Mouse (Mus musculus) heart, embryonic 10.5 days (tissue): ENCODE results near the gene Prdx5. TPM values are rescaled to one million over a fixed set of nuclear protein-coding genes. Genes with fewer than 3 reads are reported as not detected.

Experiments used
- DNase-seq: peaks from one replicate; pipeline ENCODE4 v3.0.0-alpha.2; 2017; ENCODE audit warnings: low spot score
- H3K27ac ChIP-seq: fragments of 300-500 bp; sonication (generic); 2 replicates; pipeline ENCODE4 v1.5.1; 2016; ENCODE audit warnings: mild to moderate bottlenecking
- H3K27me3 ChIP-seq: fragments of 300-500 bp; sonication (generic); 2 replicates; pipeline ENCODE4 v1.6.1; 2016; ENCODE audit warnings: mild to moderate bottlenecking; ENCODE audit not compliant: poor library complexity, insufficient read depth, severe bottlenecking
- H3K36me3 ChIP-seq: fragments of 300-500 bp; sonication (generic); 2 replicates; pipeline ENCODE4 v1.6.1; 2016; ENCODE audit warnings: mild to moderate bottlenecking, moderate library complexity
- H3K4me1 ChIP-seq: fragments of 300-500 bp; sonication (generic); 2 replicates; pipeline ENCODE4 v1.6.1; 2016; ENCODE audit warnings: mild to moderate bottlenecking
- H3K4me3 ChIP-seq: fragments of 300-500 bp; sonication (generic); 2 replicates; pipeline ENCODE4 v1.5.1; 2016; ENCODE audit warnings: mild to moderate bottlenecking, moderate library complexity
- H3K9me3 ChIP-seq: fragments of 300-500 bp; sonication (generic); 2 replicates; pipeline ENCODE4 v1.6.1; 2016; ENCODE audit warnings: mild to moderate bottlenecking, moderate library complexity
- WGBS: fragments of 180-500 bp; shearing (Covaris S2); methylation state at CpG from one replicate; pipeline ENCODE4 v1.1.7; 2016; 5-methylcytosine and 5-hydroxymethylcytosine counted together
- polyA plus RNA-seq: library from polyadenylated mRNA; unstranded; fragments of >200 nt; fragmentation: Nextera tagmentation; extraction: Ambion mirVana; gene quantifications from 2 replicates; pipeline ENCODE4 v1.2.1, GENCODE M21; 2016

The Prdx5 gene
- 166 and 169 TPM in 2 replicates for polyA plus RNA-seq

DNA sequence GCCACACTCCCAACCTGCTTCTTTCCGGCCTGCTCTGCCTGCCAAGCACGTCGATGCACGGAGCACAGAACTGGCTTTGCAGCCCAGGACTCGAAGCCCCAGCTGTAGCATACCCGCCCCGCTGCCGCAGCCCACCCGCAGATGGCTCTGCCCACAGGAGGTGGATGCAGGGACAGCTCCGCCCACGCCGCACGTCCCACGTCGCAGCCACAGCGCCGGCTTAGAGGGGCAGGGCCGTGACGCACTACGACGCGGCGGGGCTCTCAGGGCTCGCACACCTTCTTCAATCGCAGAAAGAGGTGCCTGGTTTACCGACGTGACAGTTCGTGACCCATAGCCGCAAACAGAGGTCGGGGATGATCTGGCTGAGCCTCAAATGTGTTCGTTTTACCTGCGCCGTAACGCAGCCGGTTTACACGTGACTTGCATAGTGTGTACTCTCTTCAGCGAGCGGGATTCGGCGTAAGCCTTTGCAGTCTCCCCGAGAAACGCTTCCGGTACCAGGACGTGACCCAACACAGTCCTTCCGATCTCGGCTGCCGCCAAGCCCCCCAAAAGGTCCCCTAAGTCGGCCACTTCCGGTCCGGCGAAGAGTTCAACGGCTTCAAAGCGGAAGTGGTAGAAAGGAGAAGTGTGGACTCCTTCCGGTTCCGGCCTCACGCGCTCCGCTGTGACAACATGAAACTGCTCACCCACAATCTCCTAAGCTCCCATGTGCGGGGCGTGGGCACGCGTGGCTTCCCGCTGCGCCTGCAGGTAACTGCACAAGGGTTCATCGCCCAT lies at the start of gene Prdx5, which contains the start of gene Trmt112:
Gene Prdx5 (minus strand): TSS at position 600 of the 783 bp plus-strand sequence.
Gene Trmt112 (plus strand): TSS at position 192 of the 783 bp plus-strand sequence.
- Histone ChIP-seq H3K4me1 (peaks cover 37% of the 10 kb centered on the region), H3K36me3 (peaks cover 60% of the 10 kb centered on the region), H3K4me3 (peak within 1 kb of the TSS; percentile 76), H3K27ac (peak within 1 kb of the TSS; percentile 96), H3K27me3 (no peaks in the 10 kb centered on the region), H3K9me3 (no peaks in the 10 kb centered on the region)
- DNase-seq: peak; percentile 96
- under 1% methylated on average over 65 of the region's 65 CpGs for WGBS

DNA sequence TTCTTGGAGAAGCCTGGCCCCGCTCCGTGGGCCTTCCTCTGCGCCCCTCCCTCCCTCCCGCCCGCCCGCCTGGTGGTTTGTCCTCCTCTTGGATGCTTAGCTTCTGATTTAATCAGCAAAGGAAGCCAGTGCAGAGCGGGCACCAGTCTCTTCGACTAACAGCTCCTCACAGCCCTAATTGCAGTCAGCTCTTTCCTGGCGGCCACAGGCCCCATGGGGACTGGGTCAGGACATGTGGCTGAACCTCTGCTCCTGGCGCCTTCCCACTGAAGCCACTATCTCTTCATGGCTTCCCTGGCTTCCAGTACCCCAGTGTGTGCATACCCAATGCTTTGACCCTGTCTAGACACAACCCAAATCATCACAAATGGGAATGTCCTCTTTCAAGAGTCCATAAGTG lies 46.6 kb upstream of the Prdx5 start:
- no peaks in the 10 kb centered on the region for H3K27me3 ChIP-seq
- peaks cover 70% of the 10 kb centered on the region for H3K36me3 ChIP-seq
- no peak overlapping the region for H3K27ac ChIP-seq
- no peaks in the 10 kb centered on the region for H3K9me3 ChIP-seq
- H3K4me3 ChIP-seq: no peak overlapping the region
- no peak for DNase-seq
- peaks cover 40% of the 10 kb centered on the region for H3K4me1 ChIP-seq
- whole genome bisulfite sequencing: 61% methylated on average over 9 of the region's 10 CpGs

DNA sequence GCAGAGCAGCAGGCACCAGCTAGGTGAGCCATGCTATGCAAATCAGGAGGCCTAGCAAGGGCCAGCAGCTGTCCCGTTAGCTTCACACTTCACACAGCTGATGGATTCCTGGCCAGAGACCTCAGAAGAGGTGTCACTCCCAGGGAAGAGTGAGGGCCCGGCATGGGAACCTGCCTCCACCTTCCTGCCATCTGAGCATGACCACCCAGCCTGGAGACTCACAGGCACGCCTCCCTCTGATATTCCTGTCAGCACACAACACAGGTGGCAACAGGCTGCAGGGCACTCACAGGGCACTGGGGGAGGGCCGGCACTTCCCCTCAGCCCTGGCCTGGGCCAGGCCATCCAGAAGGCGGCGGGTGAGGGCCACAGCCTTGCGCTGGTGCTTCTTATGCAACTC lies 45.5 kb upstream of the Prdx5 start:
- H3K36me3 ChIP-seq: peaks cover 65% of the 10 kb centered on the region
- H3K4me3 ChIP-seq: no peak overlapping the region
- no peaks in the 10 kb centered on the region for H3K9me3 ChIP-seq
- H3K27me3 ChIP-seq: no peaks in the 10 kb centered on the region
- no peak for DNase-seq
- peak overlapping the region; percentile 42; the same call in 1 of the 2 replicates for H3K27ac ChIP-seq
- 65% methylated on average over 7 of the region's 7 CpGs for WGBS
- peaks cover 40% of the 10 kb centered on the region for H3K4me1 ChIP-seq

DNA sequence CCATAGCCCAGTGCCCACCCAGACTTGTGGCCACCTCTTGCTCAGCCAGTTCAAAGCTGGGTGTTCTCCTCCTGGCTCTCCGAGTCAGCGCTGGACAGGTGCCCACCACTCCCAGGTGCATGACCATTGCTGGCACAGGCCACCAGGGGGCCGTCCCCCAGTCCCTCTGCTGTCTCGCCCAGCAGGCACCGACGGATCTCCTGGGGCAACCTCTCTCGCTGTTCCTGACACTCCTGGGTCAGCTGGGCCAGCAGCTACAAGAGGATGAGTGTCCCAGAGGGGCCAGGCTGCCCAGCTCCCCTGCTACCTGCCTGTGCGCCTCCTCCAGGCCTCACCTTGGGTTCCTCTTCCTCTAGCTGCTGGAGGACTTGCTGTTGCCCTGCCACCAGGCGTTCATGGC lies 44.1 kb upstream of the Prdx5 start:
- H3K9me3 ChIP-seq: no peaks in the 10 kb centered on the region
- peaks cover 57% of the 10 kb centered on the region for H3K36me3 ChIP-seq
- H3K27me3 ChIP-seq: no peaks in the 10 kb centered on the region
- H3K27ac ChIP-seq: peak overlapping the region; percentile 59; the same call in 1 of the 2 replicates
- DNase-seq: no peak
- peaks cover 53% of the 10 kb centered on the region for H3K4me1 ChIP-seq
- peak overlapping the region; percentile 5; the same call in 1 of the 2 replicates for H3K4me3 ChIP-seq
- 60% methylated on average over 9 of the region's 9 CpGs for WGBS

DNA sequence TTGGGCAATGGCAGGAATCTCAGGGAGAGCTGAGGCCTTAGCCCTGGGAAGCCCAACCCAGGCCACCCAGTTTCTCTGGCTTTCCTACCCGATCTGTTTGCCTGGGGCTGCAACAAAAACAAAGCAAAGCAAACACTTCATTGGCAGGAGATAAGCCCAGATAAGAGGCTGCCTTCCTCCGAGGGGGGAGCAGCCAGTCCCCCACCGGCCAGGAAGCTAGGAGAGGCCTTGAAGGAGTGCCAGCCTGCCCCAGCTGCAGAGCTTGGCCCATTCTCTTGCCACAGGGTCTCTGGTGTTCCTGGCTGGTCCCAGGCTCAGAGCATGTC lies 42.8 kb upstream of the Prdx5 start:
- H3K27me3 ChIP-seq: no peaks in the 10 kb centered on the region
- peaks cover 54% of the 10 kb centered on the region for H3K4me1 ChIP-seq
- H3K36me3 ChIP-seq: peaks cover 51% of the 10 kb centered on the region
- no peak for DNase-seq
- peak overlapping the region; percentile 90 for H3K27ac ChIP-seq
- no peaks in the 10 kb centered on the region for H3K9me3 ChIP-seq
- 2% methylated on average over 3 of the region's 3 CpGs for WGBS
- peak overlapping the region; percentile 73 for H3K4me3 ChIP-seq

DNA sequence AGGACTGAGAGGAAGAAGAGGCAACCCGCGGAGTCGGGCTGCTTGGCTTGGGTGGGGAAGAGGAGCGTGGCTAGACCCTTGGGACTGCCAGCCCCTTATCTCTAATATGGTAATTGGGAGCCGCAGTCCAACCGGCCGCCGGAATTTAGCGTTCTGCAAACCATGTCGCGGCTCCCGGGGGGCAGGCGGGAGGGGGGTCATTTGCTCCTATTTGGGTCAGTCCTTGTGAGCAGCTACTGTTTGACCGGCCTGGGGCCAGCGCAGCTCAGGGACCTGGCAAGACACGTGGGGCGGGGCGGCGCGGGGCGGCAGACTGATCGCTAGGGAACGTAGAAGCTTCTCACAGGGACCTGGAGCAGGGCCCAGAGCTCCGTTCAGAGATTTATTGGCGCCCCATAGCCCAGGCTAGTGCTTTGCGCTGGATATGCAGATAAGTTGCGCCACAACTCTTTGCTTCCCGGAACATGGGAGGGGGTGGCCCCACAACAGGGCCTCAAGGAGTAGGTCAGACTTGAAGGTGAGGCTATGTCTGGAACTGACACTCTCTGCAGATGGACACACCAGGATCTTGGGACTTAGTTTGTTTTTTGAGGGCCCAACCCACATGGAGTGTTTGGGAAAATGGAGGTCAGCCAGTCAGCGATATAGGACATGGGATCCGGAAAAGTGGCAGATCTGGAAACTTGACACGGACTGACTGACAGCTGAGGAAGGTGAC lies 42.2 kb upstream of the Prdx5 start:
- WGBS: under 1% methylated on average over 31 of the region's 31 CpGs
- peaks cover 46% of the 10 kb centered on the region for H3K36me3 ChIP-seq
- H3K9me3 ChIP-seq: no peaks in the 10 kb centered on the region
- H3K27me3 ChIP-seq: no peaks in the 10 kb centered on the region
- DNase-seq: peak; percentile 86
- H3K4me3 ChIP-seq: peak overlapping the region; percentile 73
- H3K4me1 ChIP-seq: peaks cover 54% of the 10 kb centered on the region
- peak overlapping the region; percentile 90 for H3K27ac ChIP-seq

DNA sequence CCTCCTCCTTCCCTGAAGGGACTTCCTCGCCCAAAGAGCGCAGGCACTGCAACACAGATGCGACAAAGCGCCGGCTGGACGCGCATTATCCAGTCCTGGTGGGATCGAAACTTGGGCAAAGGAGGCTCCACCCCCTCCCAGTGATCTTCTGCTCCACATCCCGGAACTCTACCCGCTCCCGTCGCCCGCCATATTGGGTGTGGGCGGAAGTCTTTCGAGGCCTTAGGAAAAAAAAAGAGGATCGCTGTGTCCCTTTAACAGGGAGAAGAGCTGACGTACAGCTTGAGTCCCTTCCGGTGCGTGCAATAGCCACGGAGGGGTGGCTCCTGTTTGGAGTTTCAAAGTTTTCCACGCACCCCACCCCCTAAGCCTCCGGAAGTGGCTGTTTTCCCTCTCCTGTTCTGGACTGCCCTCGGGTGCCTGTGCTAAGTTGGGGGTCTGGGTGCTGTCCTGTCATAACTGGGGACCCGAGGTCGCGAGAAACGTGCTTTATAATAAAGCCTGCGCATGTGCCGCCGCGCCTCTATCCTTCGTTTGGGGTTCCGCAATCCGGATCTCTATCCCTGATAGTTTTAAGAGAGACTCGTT lies 41.6 kb upstream of the Prdx5 start:
- Histone ChIP-seq H3K4me3 (peak overlapping the region; percentile 73), H3K9me3 (no peaks in the 10 kb centered on the region), H3K27me3 (no peaks in the 10 kb centered on the region), H3K4me1 (peaks cover 54% of the 10 kb centered on the region), H3K27ac (peak overlapping the region; percentile 90), H3K36me3 (peaks cover 42% of the 10 kb centered on the region)
- DNase-seq: peak; percentile 96
- WGBS: under 1% methylated on average over 35 of the region's 35 CpGs

DNA sequence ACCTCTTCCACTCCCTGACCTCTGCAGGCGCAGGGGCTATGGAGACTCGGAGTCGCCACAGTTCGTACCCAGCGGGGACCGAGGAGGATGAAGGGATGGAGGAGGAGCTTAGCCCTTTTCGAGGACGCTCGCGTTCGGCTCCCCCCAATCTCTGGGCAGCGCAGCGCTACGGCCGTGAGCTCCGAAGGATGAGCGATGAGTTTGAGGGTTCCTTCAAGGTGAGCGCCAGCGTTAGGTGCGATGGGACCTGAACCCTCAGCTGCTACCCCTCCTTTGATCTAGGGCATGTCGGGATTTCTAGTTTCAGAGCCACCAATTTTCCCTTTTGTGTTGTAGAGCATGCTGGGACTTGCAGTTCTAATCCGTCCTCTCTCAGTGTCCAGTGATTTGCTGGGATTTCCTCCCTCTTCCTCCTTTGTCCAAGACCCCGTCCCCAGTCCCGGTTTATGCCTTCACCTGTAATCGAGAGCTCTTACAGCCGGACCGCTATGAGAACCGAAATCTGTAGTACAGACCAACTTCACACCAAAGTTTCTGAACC lies 40.8 kb upstream of the Prdx5 start:
- Histone ChIP-seq H3K27ac (peak overlapping the region; percentile 90), H3K4me1 (peaks cover 50% of the 10 kb centered on the region), H3K27me3 (no peaks in the 10 kb centered on the region), H3K4me3 (peak overlapping the region; percentile 73), H3K36me3 (peaks cover 39% of the 10 kb centered on the region), H3K9me3 (no peaks in the 10 kb centered on the region)
- WGBS: under 1% methylated on average over 28 of the region's 28 CpGs
- peak; percentile 87 for DNase-seq

DNA sequence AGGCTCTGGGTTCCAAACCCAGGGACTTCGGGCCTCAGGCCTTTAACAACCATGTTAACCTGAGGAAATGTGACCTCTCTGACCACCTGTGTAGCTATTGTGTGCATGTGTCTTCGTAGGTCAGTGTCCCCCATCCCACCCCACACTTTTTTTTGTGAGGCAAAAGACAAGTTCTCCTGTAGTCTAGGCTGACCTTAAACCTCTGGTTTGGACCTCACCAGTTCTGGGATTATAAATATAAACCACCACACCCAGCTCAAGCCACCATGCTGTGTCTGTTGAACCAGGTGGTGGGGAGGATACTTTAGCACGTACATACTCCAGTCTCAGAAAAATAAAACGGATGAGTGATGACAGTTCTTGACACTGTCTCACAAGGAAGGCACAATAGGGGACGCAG lies 40.0 kb upstream of the Prdx5 start:
- Histone ChIP-seq H3K36me3 (peaks cover 38% of the 10 kb centered on the region), H3K4me1 (peaks cover 43% of the 10 kb centered on the region), H3K4me3 (peak overlapping the region; percentile 73), H3K9me3 (no peaks in the 10 kb centered on the region), H3K27ac (peak overlapping the region; percentile 90), H3K27me3 (no peaks in the 10 kb centered on the region)
- no peak for DNase-seq
- 57% methylated on average over 5 of the region's 5 CpGs for WGBS

DNA sequence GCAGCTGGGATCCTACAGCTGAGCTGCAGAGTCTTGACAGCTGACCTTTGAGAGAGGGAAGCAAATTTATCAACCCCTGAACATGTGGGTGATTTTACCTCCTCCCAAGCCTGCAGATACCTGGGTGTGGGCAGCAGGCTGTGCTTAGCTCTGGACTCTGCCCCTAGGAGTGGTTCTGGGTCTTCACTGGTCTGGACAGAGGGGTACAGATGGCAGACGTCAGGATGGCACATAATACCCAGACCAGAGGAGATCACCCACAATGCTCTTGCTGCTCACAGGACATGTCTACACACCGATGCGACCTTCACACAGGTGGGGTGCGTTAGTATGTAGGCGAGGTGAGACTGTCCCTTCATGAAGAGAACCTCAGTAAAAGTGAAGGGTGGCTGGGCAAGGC lies 39.6 kb upstream of the Prdx5 start:
- Histone ChIP-seq H3K4me3 (peak overlapping the region; percentile 73; the same call in 1 of the 2 replicates), H3K36me3 (peaks cover 36% of the 10 kb centered on the region), H3K27me3 (no peaks in the 10 kb centered on the region), H3K9me3 (no peaks in the 10 kb centered on the region), H3K27ac (peak overlapping the region; percentile 38; the same call in 1 of the 2 replicates), H3K4me1 (peaks cover 39% of the 10 kb centered on the region)
- no peak for DNase-seq
- WGBS: 87% methylated on average over 5 of the region's 5 CpGs

DNA sequence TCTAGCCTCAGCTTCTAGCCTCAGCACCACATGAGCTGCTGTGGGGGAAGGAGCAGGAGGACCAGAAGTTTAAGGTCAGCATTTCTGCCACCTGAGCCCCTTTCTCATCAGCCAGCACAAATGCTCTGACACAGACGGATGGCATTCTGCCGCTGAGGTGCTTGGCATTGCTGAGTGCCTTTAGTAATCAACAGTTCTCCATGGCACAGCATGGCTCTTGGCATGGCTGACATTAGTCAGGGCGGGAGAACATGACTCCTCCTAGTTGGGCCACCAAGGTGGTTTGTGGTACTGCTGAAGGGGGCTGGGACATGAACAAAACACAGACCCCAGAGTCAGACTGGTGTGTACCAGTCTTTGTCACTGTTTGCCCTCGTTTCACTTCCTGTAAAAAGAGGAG lies 38.3 kb upstream of the Prdx5 start:
- Histone ChIP-seq H3K4me3 (no peak overlapping the region), H3K27ac (no peak overlapping the region), H3K36me3 (peaks cover 29% of the 10 kb centered on the region), H3K4me1 (peaks cover 27% of the 10 kb centered on the region), H3K27me3 (no peaks in the 10 kb centered on the region), H3K9me3 (no peaks in the 10 kb centered on the region)
- no peak for DNase-seq
- 76% methylated on average over 4 of the region's 4 CpGs for WGBS

DNA sequence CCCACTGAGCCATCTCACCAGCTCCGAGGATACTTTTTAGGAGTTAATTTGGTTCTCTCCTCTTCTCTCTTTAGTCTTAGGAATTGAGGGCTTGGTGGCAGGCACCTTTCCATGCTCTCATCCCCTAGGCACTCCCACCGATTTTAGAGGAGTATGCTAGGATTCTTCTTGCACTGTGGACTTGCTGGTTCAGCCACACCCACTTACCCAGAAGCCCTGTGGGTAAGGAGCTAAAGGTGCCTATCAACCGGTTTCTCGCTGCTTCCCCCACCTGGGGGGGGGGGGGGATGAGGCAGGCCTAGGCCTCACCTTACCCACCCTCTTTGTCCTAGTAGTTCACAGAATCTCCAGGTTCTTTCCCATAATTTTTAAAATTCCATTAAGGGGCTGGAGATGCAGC lies 37.8 kb upstream of the Prdx5 start:
- H3K36me3 ChIP-seq: peaks cover 29% of the 10 kb centered on the region
- DNase-seq: no peak
- H3K27ac ChIP-seq: no peak overlapping the region
- no peaks in the 10 kb centered on the region for H3K9me3 ChIP-seq
- 50% methylated on average over 4 of the region's 4 CpGs for WGBS
- peaks cover 27% of the 10 kb centered on the region for H3K4me1 ChIP-seq
- H3K4me3 ChIP-seq: no peak overlapping the region
- H3K27me3 ChIP-seq: no peaks in the 10 kb centered on the region
